Mouse (Mus musculus): ENCODE measurements around the gene Lman2. TPM values are rescaled to one million over a fixed set of nuclear protein-coding genes. Genes with fewer than 3 reads are reported as not detected.

Lman2 gene
- polyA plus RNA-seq, 1 experiment from 2014 or later = 84.2 TPM

DNA sequence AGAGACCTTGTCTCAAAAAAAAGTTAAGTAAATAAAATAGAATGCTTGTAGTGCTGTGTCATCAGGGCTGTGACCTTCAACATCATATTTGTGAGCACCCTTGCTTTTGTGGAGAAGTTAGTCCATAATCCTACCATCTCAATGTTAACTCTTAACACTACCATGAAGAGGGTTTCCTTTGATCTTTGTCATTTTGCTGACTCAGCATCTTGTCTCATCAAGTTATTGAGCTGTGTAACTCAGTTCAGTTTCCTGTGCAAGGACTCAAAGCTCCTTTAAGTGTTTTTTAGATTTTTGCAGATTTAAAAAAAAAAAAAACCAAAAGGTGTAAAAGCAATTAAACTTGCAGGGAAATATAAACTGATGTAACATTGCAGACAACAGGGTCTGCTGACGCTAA is 65.8 kb downstream of the Lman2 start:
- Histone ChIP-seq H3K9me3 (replicated peaks; ENCODE audit: control insufficient read depth, low read length) (no peaks in the 10 kb centered on the region), H3K27me3 (ENCODE audit: control insufficient read depth, insufficient read depth, low read length) (no peaks in the 10 kb centered on the region), H3K27ac (ENCODE audit: low read length) (no peak overlapping the region), H3K36me3 (ENCODE audit: control insufficient read depth, insufficient read depth) (peaks cover 52% of the 10 kb centered on the region), H3K4me3 (ENCODE audit: low read length) (no peak overlapping the region), H3K9ac (ENCODE audit: low read length) (no peak overlapping the region), H3K4me1 (ENCODE audit: control insufficient read depth, insufficient read depth, low read length) (no peaks in the 10 kb centered on the region), H3K4me2 (ENCODE audit: low read depth, low read length) (no peak overlapping the region)
- 91% methylated on average over 1 of the region's 1 CpGs for WGBS
- ATAC-seq (replicated peaks; ENCODE audit: extremely low read depth, insufficient read depth, low FRiP score) = no peak

Other genes starting within 250 kb of the Lman2 start
- gene Gm17617, start 229.2 kb downstream of the Lman2 start, polyA plus RNA-seq (2015; fragmentation: Nextera tagmentation; extraction: Ambion mirVana) = not detected in 2 replicates
- gene Fgfr4, start 210.1 kb downstream of the Lman2 start, polyA plus RNA-seq (2015; fragmentation: Nextera tagmentation; extraction: Ambion mirVana) = 0.80 and 2.6 TPM in 2 replicates
- gene Nsd1, start 153.0 kb downstream of the Lman2 start, polyA plus RNA-seq (2015; fragmentation: Nextera tagmentation; extraction: Ambion mirVana) = 38.1 and 40.5 TPM in 2 replicates
- 339 and 346 TPM in 2 replicates for gene Prelid1, start 42.3 kb downstream of the Lman2 start, polyA plus RNA-seq (2015; fragmentation: Nextera tagmentation; extraction: Ambion mirVana)
- gene Rab24, start 40.8 kb downstream of the Lman2 start, polyA plus RNA-seq (2015; fragmentation: Nextera tagmentation; extraction: Ambion mirVana) = 67.4 and 74.8 TPM in 2 replicates
- 29.2 and 29.4 TPM in 2 replicates for gene Mxd3, start 33.0 kb downstream of the Lman2 start, polyA plus RNA-seq (2015; fragmentation: Nextera tagmentation; extraction: Ambion mirVana)
- gene Rgs14, start 6.9 kb upstream of the Lman2 start, polyA plus RNA-seq (2015; fragmentation: Nextera tagmentation; extraction: Ambion mirVana) = 1.4 and 2.4 TPM in 2 replicates
- gene Slc34a1, start 35.4 kb upstream of the Lman2 start, polyA plus RNA-seq (2015; fragmentation: Nextera tagmentation; extraction: Ambion mirVana) = not detected in 2 replicates
- not detected in 2 replicates for gene Pfn3, start 52.4 kb upstream of the Lman2 start, polyA plus RNA-seq (2015; fragmentation: Nextera tagmentation; extraction: Ambion mirVana)
- gene F12, start 64.0 kb upstream of the Lman2 start, polyA plus RNA-seq (2015; fragmentation: Nextera tagmentation; extraction: Ambion mirVana) = 0.25 TPM in 1 of 2 replicates, not detected in the other
- 11.4 and 19.4 TPM in 2 replicates for gene Grk6, start 82.3 kb upstream of the Lman2 start, polyA plus RNA-seq (2015; fragmentation: Nextera tagmentation; extraction: Ambion mirVana)
- 0.25 and 0.28 TPM in 2 replicates for gene Prr7, start 101.5 kb upstream of the Lman2 start, polyA plus RNA-seq (2015; fragmentation: Nextera tagmentation; extraction: Ambion mirVana)
- 59.4 and 62.5 TPM in 2 replicates for gene Dbn1, start 125.3 kb upstream of the Lman2 start, polyA plus RNA-seq (2015; fragmentation: Nextera tagmentation; extraction: Ambion mirVana)
- 229 and 248 TPM in 2 replicates for gene Pdlim7, start 150.9 kb upstream of the Lman2 start, polyA plus RNA-seq (2015; fragmentation: Nextera tagmentation; extraction: Ambion mirVana)
- 1.9 and 2.2 TPM in 2 replicates for gene Dok3, start 166.5 kb upstream of the Lman2 start, polyA plus RNA-seq (2015; fragmentation: Nextera tagmentation; extraction: Ambion mirVana)
- gene Ddx41, start 173.9 kb upstream of the Lman2 start, polyA plus RNA-seq (2015; fragmentation: Nextera tagmentation; extraction: Ambion mirVana) = 31.9 and 32.1 TPM in 2 replicates
- 22.6 and 23.9 TPM in 2 replicates for gene Fam193b, start 208.3 kb upstream of the Lman2 start, polyA plus RNA-seq (2015; fragmentation: Nextera tagmentation; extraction: Ambion mirVana)
- 99.9 and 110 TPM in 2 replicates for gene Tmed9, start 210.9 kb upstream of the Lman2 start, polyA plus RNA-seq (2015; fragmentation: Nextera tagmentation; extraction: Ambion mirVana)
- gene B4galt7, start 237.1 kb upstream of the Lman2 start, polyA plus RNA-seq (2015; fragmentation: Nextera tagmentation; extraction: Ambion mirVana) = 18.1 and 18.9 TPM in 2 replicates

Data from heart, embryonic 16.5 days (tissue).